Mouse (Mus musculus): ENCODE results near the gene Pla2r1. TPM values are rescaled to one million over a fixed set of nuclear protein-coding genes. Genes with fewer than 3 reads are reported as not detected.
A peak's percentile ranks its signal among the peaks of the same experiment; 100 is the strongest.

The Pla2r1 gene
- 0.91 and 1.3 TPM in 2 replicates for polyA plus RNA-seq (2015; fragmentation: Nextera tagmentation; extraction: Ambion mirVana)

GRCm38 (mm10) chr2:60552902-60553682, at the start of gene Pla2r1:
Pla2r1 (minus strand) TSS chr2:60553308.
- Histone ChIP-seq H3K4me1 (peaks cover 14% of the 10 kb centered on the region), H3K4me2 (replicated peaks) (peak within 1 kb of the TSS; percentile 95), H3K27ac (no peak within 1 kb of the TSS), H3K4me3 (peak within 1 kb of the TSS; percentile 49), H3K27me3 (peaks cover 17% of the 10 kb centered on the region; the same call in 1 of the 2 replicates), H3K9me3 (no peaks in the 10 kb centered on the region), H3K9ac (peak within 1 kb of the TSS; percentile 66), H3K36me3 (no peaks in the 10 kb centered on the region)
- ATAC-seq (ENCODE audit: low FRiP score, low read depth) = peak; percentile 66; the same call in 1 of the 2 replicates
- 4% methylated on average over 33 of the region's 33 CpGs for WGBS

- no peak for ATAC-seq (ENCODE audit: low FRiP score, low read depth)
- Histone ChIP-seq H3K9ac (no peak overlapping the region), H3K4me2 (replicated peaks) (no peak overlapping the region), H3K4me3 (no peak overlapping the region), H3K36me3 (no peaks in the 10 kb centered on the region), H3K9me3 (no peaks in the 10 kb centered on the region), H3K4me1 (no peaks in the 10 kb centered on the region), H3K27ac (no peak overlapping the region), H3K27me3 (no peaks in the 10 kb centered on the region)
- WGBS = 87% methylated on average over 2 of the region's 2 CpGs
Measured at GRCm38 (mm10) chr2:60601326-60601725, 48.2 kb upstream of the Pla2r1 start.

- Histone ChIP-seq H3K4me3 (no peak overlapping the region), H3K4me2 (replicated peaks) (no peak overlapping the region), H3K36me3 (no peaks in the 10 kb centered on the region), H3K9ac (no peak overlapping the region), H3K27ac (no peak overlapping the region), H3K4me1 (no peaks in the 10 kb centered on the region), H3K9me3 (no peaks in the 10 kb centered on the region), H3K27me3 (no peaks in the 10 kb centered on the region)
- WGBS = 89% methylated on average over 2 of the region's 2 CpGs
- no peak for ATAC-seq (ENCODE audit: low FRiP score, low read depth)
Measured at GRCm38 (mm10) chr2:60600863-60601262, 47.8 kb upstream of the Pla2r1 start.

- 80% methylated on average over 4 of the region's 4 CpGs for WGBS
- Histone ChIP-seq H3K9me3 (no peaks in the 10 kb centered on the region), H3K9ac (no peak overlapping the region), H3K4me2 (replicated peaks) (no peak overlapping the region), H3K27me3 (no peaks in the 10 kb centered on the region), H3K36me3 (no peaks in the 10 kb centered on the region), H3K4me1 (no peaks in the 10 kb centered on the region), H3K27ac (no peak overlapping the region), H3K4me3 (no peak overlapping the region)
- no peak for ATAC-seq (ENCODE audit: low FRiP score, low read depth)
Measured at GRCm38 (mm10) chr2:60583416-60583815, 30.3 kb upstream of the Pla2r1 start.

- Histone ChIP-seq H3K9me3 (no peaks in the 10 kb centered on the region), H3K36me3 (no peaks in the 10 kb centered on the region), H3K4me3 (no peak overlapping the region), H3K4me1 (peaks cover 15% of the 10 kb centered on the region), H3K9ac (no peak overlapping the region), H3K27me3 (peaks cover 17% of the 10 kb centered on the region; the same call in 1 of the 2 replicates), H3K4me2 (replicated peaks) (no peak overlapping the region), H3K27ac (no peak overlapping the region)
- no peak for ATAC-seq (ENCODE audit: low FRiP score, low read depth)
- 76% methylated on average over 4 of the region's 4 CpGs for WGBS
Measured at GRCm38 (mm10) chr2:60554561-60554960, 1.5 kb upstream of the Pla2r1 start.

GRCm38 (mm10) chr2:60552177-60552901, 769 bp downstream of the Pla2r1 start:
- Histone ChIP-seq H3K4me1 (peaks cover 14% of the 10 kb centered on the region), H3K27me3 (peaks cover 17% of the 10 kb centered on the region; the same call in 1 of the 2 replicates), H3K36me3 (no peaks in the 10 kb centered on the region), H3K4me3 (peak overlapping the region; percentile 49), H3K27ac (no peak overlapping the region), H3K4me2 (replicated peaks) (peak overlapping the region; percentile 95), H3K9ac (peak overlapping the region; percentile 66), H3K9me3 (no peaks in the 10 kb centered on the region)
- 0 out of 2 replicates have a peak, but pooled peaks have one; percentile 19 for ATAC-seq (ENCODE audit: low FRiP score, low read depth)
- WGBS = 29% methylated on average over 21 of the region's 21 CpGs

GRCm38 (mm10) chr2:60551673-60552072, 1.4 kb downstream of the Pla2r1 start:
- WGBS = 49% methylated on average over 2 of the region's 2 CpGs
- Histone ChIP-seq H3K9ac (no peak overlapping the region), H3K9me3 (no peaks in the 10 kb centered on the region), H3K27me3 (peaks cover 17% of the 10 kb centered on the region; the same call in 1 of the 2 replicates), H3K4me3 (no peak overlapping the region), H3K27ac (no peak overlapping the region), H3K4me1 (peaks cover 14% of the 10 kb centered on the region), H3K4me2 (replicated peaks) (no peak overlapping the region), H3K36me3 (no peaks in the 10 kb centered on the region)
- ATAC-seq (ENCODE audit: low FRiP score, low read depth) = no peak

GRCm38 (mm10) chr2:60550521-60550920, 2.6 kb downstream of the Pla2r1 start:
- no peak overlapping the region for H3K9ac ChIP-seq
- H3K4me1 ChIP-seq = peaks cover 14% of the 10 kb centered on the region
- H3K4me3 ChIP-seq = no peak overlapping the region
- WGBS = 91% methylated on average over 8 of the region's 8 CpGs
- no peak overlapping the region for H3K4me2 ChIP-seq (replicated peaks)
- H3K9me3 ChIP-seq = no peaks in the 10 kb centered on the region
- H3K27me3 ChIP-seq = peaks cover 17% of the 10 kb centered on the region; the same call in 1 of the 2 replicates
- no peak for ATAC-seq (ENCODE audit: low FRiP score, low read depth)
- H3K27ac ChIP-seq = no peak overlapping the region
- no peaks in the 10 kb centered on the region for H3K36me3 ChIP-seq

GRCm38 (mm10) chr2:60549851-60550250, 3.3 kb downstream of the Pla2r1 start:
- WGBS = 86% methylated on average over 2 of the region's 2 CpGs

GRCm38 (mm10) chr2:60546082-60546481, 7.0 kb downstream of the Pla2r1 start:
- H3K36me3 ChIP-seq = no peaks in the 10 kb centered on the region
- H3K4me2 ChIP-seq (replicated peaks) = no peak overlapping the region
- WGBS = 74% methylated on average over 4 of the region's 4 CpGs
- H3K9me3 ChIP-seq = no peaks in the 10 kb centered on the region
- H3K27me3 ChIP-seq = no peaks in the 10 kb centered on the region
- H3K9ac ChIP-seq = no peak overlapping the region
- H3K27ac ChIP-seq = no peak overlapping the region
- H3K4me1 ChIP-seq = peaks cover 8% of the 10 kb centered on the region
- H3K4me3 ChIP-seq = no peak overlapping the region
- no peak for ATAC-seq (ENCODE audit: low FRiP score, low read depth)

More at GRCm38 (mm10) chr2:60549851-60550250, 3.3 kb downstream of the Pla2r1 start:
- H3K36me3 ChIP-seq = no peaks in the 10 kb centered on the region
- no peak overlapping the region for H3K4me2 ChIP-seq (replicated peaks)
- peaks cover 17% of the 10 kb centered on the region; the same call in 1 of the 2 replicates for H3K27me3 ChIP-seq
- H3K9ac ChIP-seq = no peak overlapping the region
- ATAC-seq (ENCODE audit: low FRiP score, low read depth) = no peak
- peaks cover 14% of the 10 kb centered on the region for H3K4me1 ChIP-seq
- no peak overlapping the region for H3K4me3 ChIP-seq
- H3K9me3 ChIP-seq = no peaks in the 10 kb centered on the region
- H3K27ac ChIP-seq = no peak overlapping the region

GRCm38 (mm10) chr2:60544006-60544405, 9.1 kb downstream of the Pla2r1 start:
- H3K9ac ChIP-seq = 0 out of 2 replicates have a peak overlapping the region, but pooled peaks have one; percentile 13
- H3K4me1 ChIP-seq = peaks cover 8% of the 10 kb centered on the region
- H3K27ac ChIP-seq = no peak overlapping the region
- no peaks in the 10 kb centered on the region for H3K27me3 ChIP-seq
- no peak for ATAC-seq (ENCODE audit: low FRiP score, low read depth)
- no peaks in the 10 kb centered on the region for H3K36me3 ChIP-seq
- no peaks in the 10 kb centered on the region for H3K9me3 ChIP-seq
- H3K4me3 ChIP-seq = no peak overlapping the region
- 44% methylated on average over 5 of the region's 5 CpGs for WGBS
- H3K4me2 ChIP-seq (replicated peaks) = no peak overlapping the region

GRCm38 (mm10) chr2:60541745-60542144, 11.4 kb downstream of the Pla2r1 start:
- Histone ChIP-seq H3K9me3 (no peaks in the 10 kb centered on the region), H3K27ac (no peak overlapping the region), H3K9ac (no peak overlapping the region), H3K4me2 (replicated peaks) (no peak overlapping the region), H3K36me3 (no peaks in the 10 kb centered on the region), H3K4me1 (peaks cover 8% of the 10 kb centered on the region), H3K4me3 (no peak overlapping the region), H3K27me3 (no peaks in the 10 kb centered on the region)
- 26% methylated on average over 5 of the region's 5 CpGs for WGBS
- no peak for ATAC-seq (ENCODE audit: low FRiP score, low read depth)

Data from limb, embryonic 13.5 days (tissue).